Mouse (Mus musculus) ES-Bruce4 (cell line): ENCODE measurements at regions not wholly inside any gene's neighbourhood (a gene's known extent, or its start where the extent isn't known, plus 50 kb on each side); places are given as distances from the start of the nearest gene placed in this dataset.

Experiments
- CTCF ChIP-seq: IDR thresholded peaks from one replicate; pipeline ENCODE4 v1.8.1; 2011; ENCODE audit warnings: low read depth, low read length
- POLR2A ChIP-seq: IDR thresholded peaks from one replicate; pipeline ENCODE4 v1.8.1; 2011; ENCODE audit warnings: low read length; ENCODE audit not compliant: insufficient read depth

DNA sequence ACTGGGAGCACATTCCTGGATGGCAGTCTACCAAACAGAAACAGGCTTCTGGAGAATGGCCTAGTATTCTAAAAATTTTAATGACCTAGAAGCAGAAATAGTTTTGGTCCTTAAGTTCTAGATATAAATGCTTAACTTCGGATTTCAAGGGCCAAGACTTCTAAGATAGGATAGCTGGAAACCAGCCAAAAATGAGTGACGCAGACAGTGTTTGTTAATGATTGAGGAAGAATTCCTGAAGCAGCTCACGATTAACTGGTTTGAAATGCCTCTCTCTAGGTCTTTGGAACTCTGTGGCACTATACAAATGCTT is 213.9 kb upstream of the Gm5148 start:
- no peak for TF ChIP-seq CTCF
- no peak for TF ChIP-seq POLR2A
